Mouse (Mus musculus): Measurements from ENCODE around the gene Ftl1.

DNA sequence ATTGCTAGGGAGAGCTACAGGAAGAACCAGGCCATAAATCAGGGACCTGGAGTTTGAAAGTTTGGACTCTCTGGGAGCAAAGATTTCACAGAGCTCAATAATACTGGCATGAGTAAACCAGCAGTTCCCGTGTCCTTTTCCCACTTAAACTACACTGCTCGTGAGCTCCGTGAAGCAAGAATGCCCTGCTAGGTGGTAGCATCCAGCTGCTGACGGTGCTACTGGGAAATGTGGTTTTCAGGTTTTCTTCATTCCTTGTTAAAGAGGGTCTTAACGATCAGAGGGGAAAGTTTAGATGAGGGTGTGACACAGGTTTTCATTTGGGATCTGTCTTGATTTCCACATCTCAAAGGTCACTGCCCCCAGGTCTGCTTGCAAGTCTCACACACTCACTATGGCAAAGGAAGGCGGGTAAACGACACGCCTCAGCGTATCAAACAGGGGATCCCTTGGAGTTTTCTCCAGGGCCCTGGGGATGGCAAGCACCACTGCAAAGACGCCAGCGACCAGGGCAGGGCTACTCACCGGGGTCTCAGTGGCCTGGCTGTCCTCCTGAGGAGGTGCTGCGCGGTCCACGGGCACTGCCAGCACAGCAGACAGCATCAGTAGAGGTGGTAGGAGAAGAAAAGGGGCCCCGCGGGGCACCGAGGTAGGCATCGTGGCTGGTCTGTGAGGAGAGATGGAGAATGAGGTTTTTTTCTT is 49.6 kb upstream of the Ftl1 start:
- no peak for TF ChIP-seq CTCF (IDR thresholded peaks at IDR 0.05; ENCODE audit: borderline replicate concordance, insufficient read depth, low read length)
- no peak for TF ChIP-seq POLR2A (IDR thresholded peaks at IDR 0.05; ENCODE audit: low read depth, low read length)
